Mouse (Mus musculus): ENCODE measurements at regions not wholly inside any gene's neighbourhood (a gene's known extent, or its start where the extent isn't known, plus 50 kb on each side); places are given as distances from the start of the nearest gene placed in this dataset.

DNA sequence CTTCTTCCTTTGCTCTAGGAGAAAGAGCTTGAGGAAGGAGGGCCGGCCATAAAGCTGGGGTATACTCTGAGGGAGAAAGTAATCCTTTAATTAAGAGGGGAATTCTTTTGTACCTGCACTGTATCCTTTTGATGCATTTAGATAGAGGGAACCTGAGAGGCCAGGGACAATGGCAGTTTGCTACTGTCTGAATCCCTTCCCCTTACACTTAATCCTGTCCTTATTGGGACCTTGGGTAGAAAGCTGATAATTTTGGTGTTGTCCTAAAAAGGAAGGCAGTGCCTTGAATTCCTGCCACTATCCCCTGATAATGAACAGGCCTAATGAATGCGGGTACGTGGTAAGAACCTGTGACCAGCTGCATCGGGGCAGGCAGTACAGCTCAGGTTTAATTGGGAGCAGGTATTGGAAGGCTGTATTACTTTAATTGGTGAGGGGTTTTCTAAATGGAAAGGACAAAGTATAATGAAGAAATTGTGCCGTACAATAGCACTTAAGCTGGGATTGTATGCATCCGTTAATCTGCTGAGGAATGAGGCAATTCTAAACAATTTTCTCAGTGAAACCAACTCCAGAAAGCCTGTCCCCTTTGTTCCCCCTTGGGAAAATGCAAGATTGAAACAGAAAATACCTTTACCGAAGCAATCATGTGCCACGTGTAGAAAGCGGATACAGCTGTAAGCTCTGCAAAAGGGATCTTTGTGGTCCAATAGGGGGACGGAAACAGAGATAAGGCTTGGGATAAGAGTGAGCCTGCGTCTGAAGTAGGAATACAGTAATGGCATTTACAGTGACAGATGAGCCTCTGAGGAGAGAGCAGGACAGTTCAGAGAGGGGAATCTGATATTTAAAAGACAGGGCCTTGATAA lies 776.9 kb upstream of the Pou3f3 start:
- TF ChIP-seq CTCF (IDR thresholded peaks at IDR 0.05; ENCODE audit: low read depth): no peak
- no peak for TF ChIP-seq EP300 (IDR thresholded peaks at IDR 0.05; ENCODE audit: low read depth)

Data from liver, postnatal 0 days (tissue).